Mouse (Mus musculus) bone marrow macrophage, adult 2 months (primary cell): ENCODE measurements around the gene Tas2r119.

Source experiments
- CTCF ChIP-seq: IDR thresholded peaks from 2 replicates; pipeline ENCODE4 v1.5.1; 2012; ENCODE audit warnings: low read depth, mild to moderate bottlenecking, low read length, moderate library complexity
- POLR2A ChIP-seq: IDR thresholded peaks from 2 replicates; pipeline ENCODE4 v1.6.1; 2012; ENCODE audit warnings: mild to moderate bottlenecking, low read depth, low read length, borderline replicate concordance

GRCm38 (mm10) chr15:32198076-32198475 lies 21.0 kb downstream of the Tas2r119 start:
- TF ChIP-seq CTCF, result no peak
- no peak for TF ChIP-seq POLR2A
